Mouse (Mus musculus) small intestine, adult 2 months (tissue): Measurements from ENCODE around the gene Shisa2.

Source experiments
- CTCF ChIP-seq: fragments of 200-500 bp; IDR thresholded peaks from 2 replicates; pipeline ENCODE4 v1.5.1; 2012; ENCODE audit warnings: low read depth, mild to moderate bottlenecking, control low read depth, inconsistent platforms, low read length, moderate library complexity, mixed read lengths; ENCODE audit not compliant: insufficient replicate concordance, insufficient read length; ENCODE audit errors: extremely low read depth
- POLR2A ChIP-seq: fragments of 200-500 bp; IDR thresholded peaks from 2 replicates; pipeline ENCODE4 v1.6.1; 2012; ENCODE audit warnings: low read depth, mild to moderate bottlenecking, control low read depth, inconsistent platforms, low read length, moderate library complexity

GRCm38 (mm10) chr14:59633295-59633898 lies 8.3 kb downstream of the Shisa2 start:
- no peak for TF ChIP-seq CTCF
- no peak for TF ChIP-seq POLR2A
